Mouse (Mus musculus) lung, postnatal 0 days (tissue): ENCODE data around the gene Fcnb. TPM values are rescaled to one million over a fixed set of nuclear protein-coding genes. Genes with fewer than 3 reads are reported as not detected.

Experiments used
- ATAC-seq: fragments of 200-750 bp; cut with Nextera tagmentation; 2 replicates; pipeline ENCODE4 v1.8.0; 2017; ENCODE audit warnings: moderate library complexity
- DNase-seq: peaks from one replicate; pipeline ENCODE4 v3.0.0-alpha.2; 2016; ENCODE audit warnings: low spot score
- H3K27ac ChIP-seq: fragments of 300-500 bp; sonication (generic); 2 replicates; pipeline ENCODE4 v1.5.1; 2014; ENCODE audit warnings: antibody characterized with exemption, mild to moderate bottlenecking, low read length, mixed read lengths
- H3K27me3 ChIP-seq: fragments of 300-500 bp; sonication (generic); replicated peaks from 2 replicates; pipeline ENCODE4 v1.6.1; 2014; ENCODE audit warnings: low read length, mixed read lengths; ENCODE audit not compliant: insufficient read depth
- H3K36me3 ChIP-seq: fragments of 300-500 bp; sonication (generic); 2 replicates; pipeline ENCODE4 v1.6.1; 2014; ENCODE audit warnings: low read length, mixed read lengths; ENCODE audit not compliant: insufficient read depth
- H3K4me1 ChIP-seq: fragments of 300-500 bp; sonication (generic); 2 replicates; pipeline ENCODE4 v1.6.1; 2014; ENCODE audit warnings: antibody characterized with exemption, low read depth, low read length, mixed read lengths; ENCODE audit not compliant: insufficient read depth
- H3K4me2 ChIP-seq: fragments of 300-500 bp; sonication (generic); replicated peaks from 2 replicates; pipeline ENCODE4 v1.6.1; 2014; ENCODE audit warnings: low read depth, mild to moderate bottlenecking, low read length, moderate library complexity, mixed read lengths
- H3K4me3 ChIP-seq: fragments of 300-500 bp; sonication (generic); 2 replicates; pipeline ENCODE4 v1.5.1; 2014; ENCODE audit warnings: low read depth, low read length
- H3K9ac ChIP-seq: fragments of 300-500 bp; sonication (generic); replicated peaks from 2 replicates; pipeline ENCODE4 v1.6.1; 2014; ENCODE audit warnings: low read depth, mild to moderate bottlenecking
- H3K9me3 ChIP-seq: fragments of 300-500 bp; sonication (generic); 2 replicates; pipeline ENCODE4 v1.6.1; 2016; ENCODE audit warnings: low read length, mixed read lengths
- CTCF ChIP-seq: IDR thresholded peaks from 2 replicates; pipeline ENCODE4 v1.5.1; 2016; ENCODE audit warnings: antibody characterized with exemption, mild to moderate bottlenecking
- EP300 ChIP-seq: IDR thresholded peaks from 2 replicates; pipeline ENCODE4 v1.6.1; 2016; ENCODE audit warnings: antibody characterized with exemption, mild to moderate bottlenecking, control low read depth
- WGBS: fragments of 180-500 bp; shearing (Covaris S2); extraction: QIAGEN DNeasy Blood & Tissue Kit; methylation state at CpG from one replicate; pipeline ENCODE4 v1.1.7; 2014; 5-methylcytosine and 5-hydroxymethylcytosine counted together
- polyA plus RNA-seq: library from polyadenylated mRNA; unstranded; fragments of >200 nt; fragmentation: Nextera tagmentation; extraction: Ambion mirVana; gene quantifications from 2 replicates; pipeline ENCODE4 v1.2.1, GENCODE M21; 2015

Fcnb gene
- polyA plus RNA-seq, 1 experiment from 2014 or later, result 1.1 TPM

DNA sequence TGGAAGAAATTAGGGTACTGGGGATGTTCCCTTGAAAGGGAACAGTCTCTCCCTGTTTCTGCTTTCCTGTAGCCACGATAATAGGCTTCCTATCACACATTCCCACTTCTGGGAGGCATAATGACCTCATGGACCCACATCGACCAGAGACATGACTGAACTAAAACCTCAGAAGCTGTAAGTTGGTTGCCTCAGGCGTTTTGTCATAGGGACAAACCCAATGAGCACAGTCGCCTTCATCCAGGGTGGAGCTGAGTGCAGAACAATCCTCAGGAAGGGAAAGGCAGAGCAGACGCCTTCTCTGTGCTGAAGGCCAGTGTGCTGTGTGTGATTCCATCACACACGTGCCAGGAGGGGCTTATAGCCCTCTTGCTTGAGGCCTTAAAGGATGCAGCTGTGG is 38.4 kb downstream of the Fcnb start:
- no peaks in the 10 kb centered on the region for H3K4me1 ChIP-seq
- DNase-seq, result no peak
- no peak overlapping the region for H3K9ac ChIP-seq
- no peaks in the 10 kb centered on the region for H3K9me3 ChIP-seq
- no peak overlapping the region for H3K4me2 ChIP-seq
- H3K27ac ChIP-seq, result no peak overlapping the region
- 73% methylated on average over 6 of the region's 6 CpGs for WGBS
- no peak for ATAC-seq
- TF ChIP-seq EP300 (no peak), CTCF (no peak)
- no peak overlapping the region for H3K4me3 ChIP-seq
- H3K27me3 ChIP-seq, result no peaks in the 10 kb centered on the region
- H3K36me3 ChIP-seq, result no peaks in the 10 kb centered on the region

DNA sequence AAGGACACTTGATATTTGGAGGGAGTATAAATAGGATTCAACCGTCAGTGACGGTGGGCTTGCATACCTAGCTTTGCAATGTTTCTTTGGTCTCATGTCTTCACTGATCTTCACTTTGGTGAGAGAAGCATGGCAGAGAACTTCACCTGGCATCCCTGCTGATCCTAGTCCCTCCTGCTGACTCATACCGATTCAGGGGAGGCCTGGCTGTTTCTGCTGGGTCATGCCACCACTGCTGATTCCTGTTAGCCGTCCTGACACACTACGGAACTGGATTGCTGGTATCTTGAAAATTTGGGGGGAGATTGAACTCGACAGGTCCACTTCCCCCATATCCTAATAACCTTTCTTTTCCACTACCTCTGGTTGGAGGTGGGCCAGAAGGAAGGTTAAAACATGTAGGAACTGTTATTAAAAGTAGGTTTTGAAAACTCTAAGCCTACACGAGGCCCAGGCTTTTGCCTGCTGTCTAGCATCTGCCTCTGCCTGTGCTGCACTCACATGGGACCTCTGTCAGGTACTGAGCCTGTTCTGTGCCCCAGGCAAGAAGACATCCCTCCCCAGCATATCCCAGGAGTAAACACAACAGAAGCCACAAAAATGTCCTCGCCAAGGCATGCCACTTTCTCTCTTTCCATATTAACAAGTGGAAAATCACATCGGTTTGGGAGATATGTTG is 39.6 kb downstream of the Fcnb start:
- no peak for TF ChIP-seq CTCF
- no peak for TF ChIP-seq EP300
- H3K4me2 ChIP-seq, result no peak overlapping the region
- no peaks in the 10 kb centered on the region for H3K9me3 ChIP-seq
- no peak for ATAC-seq
- H3K27me3 ChIP-seq, result no peaks in the 10 kb centered on the region
- H3K4me1 ChIP-seq, result no peaks in the 10 kb centered on the region
- H3K4me3 ChIP-seq, result no peak overlapping the region
- H3K9ac ChIP-seq, result no peak overlapping the region
- H3K27ac ChIP-seq, result no peak overlapping the region
- WGBS, result 80% methylated on average over 9 of the region's 9 CpGs
- H3K36me3 ChIP-seq, result no peaks in the 10 kb centered on the region
- no peak for DNase-seq

DNA sequence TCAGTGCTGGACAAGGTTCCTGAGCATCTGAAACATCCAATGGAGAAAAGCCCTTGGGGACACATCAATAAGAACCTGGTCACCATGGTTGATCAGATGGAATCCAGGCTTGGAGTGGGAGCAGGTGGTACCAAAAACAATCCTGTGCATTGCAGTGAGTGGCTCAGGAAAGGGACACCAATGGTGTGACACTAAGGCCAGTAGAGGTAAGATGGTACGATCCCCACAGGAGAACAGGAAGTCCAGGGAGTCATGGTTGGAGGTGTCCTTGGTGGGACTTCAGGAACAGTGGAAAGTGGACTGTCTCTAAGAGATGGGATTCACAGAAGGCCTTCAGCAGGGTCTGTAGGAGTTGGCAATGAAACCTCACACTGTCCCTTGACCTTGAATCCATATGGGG is 44.2 kb downstream of the Fcnb start:
- 95% methylated on average over 1 of the region's 1 CpGs for WGBS
- Histone ChIP-seq H3K4me1 (0 out of 2 replicates have a peak, but pooled peaks cover 7% of the 10 kb centered on the region), H3K27me3 (no peaks in the 10 kb centered on the region), H3K36me3 (no peaks in the 10 kb centered on the region), H3K9ac (no peak overlapping the region), H3K27ac (no peak overlapping the region), H3K9me3 (no peaks in the 10 kb centered on the region), H3K4me3 (no peak overlapping the region), H3K4me2 (no peak overlapping the region)
- no peak for TF ChIP-seq EP300
- TF ChIP-seq CTCF, result no peak
- DNase-seq (no peak), ATAC-seq (no peak)

DNA sequence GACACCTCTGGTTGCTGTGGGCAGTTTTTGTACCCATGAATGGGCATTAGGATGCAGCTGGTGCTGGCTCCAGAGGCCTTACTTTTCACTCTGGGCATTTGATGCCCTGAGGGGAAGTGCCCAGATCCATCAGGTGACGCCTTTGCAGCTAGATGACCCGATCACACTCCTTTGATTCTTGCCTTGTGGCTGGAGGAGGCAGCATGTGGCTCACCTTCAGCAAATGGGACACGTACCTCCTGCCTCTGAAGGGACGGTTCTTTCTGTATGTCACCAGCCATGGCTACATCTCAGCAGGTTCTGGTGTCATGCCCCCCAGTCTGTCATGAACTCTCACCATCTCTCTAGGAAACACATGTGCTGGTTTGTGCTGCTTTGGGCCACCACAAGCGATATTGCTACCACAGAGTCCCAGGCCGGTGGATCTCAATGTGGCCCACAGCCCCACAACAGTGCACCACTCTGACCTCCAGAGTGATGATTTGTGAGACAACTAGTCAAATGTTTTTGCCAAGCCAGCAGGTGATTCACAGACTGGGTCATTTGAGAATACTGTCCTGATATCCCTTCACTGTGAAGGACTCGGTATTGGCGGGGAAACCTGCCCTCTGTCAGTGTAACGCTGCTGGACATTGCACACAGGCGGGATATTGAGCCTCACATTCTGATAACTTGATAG is 44.9 kb downstream of the Fcnb start:
- WGBS, result 95% methylated on average over 10 of the region's 10 CpGs
- no peak for TF ChIP-seq EP300
- TF ChIP-seq CTCF, result no peak
- Histone ChIP-seq H3K27me3 (no peaks in the 10 kb centered on the region), H3K27ac (no peak overlapping the region), H3K9me3 (no peaks in the 10 kb centered on the region), H3K4me3 (no peak overlapping the region), H3K4me2 (no peak overlapping the region), H3K4me1 (0 out of 2 replicates have a peak, but pooled peaks cover 7% of the 10 kb centered on the region), H3K36me3 (no peaks in the 10 kb centered on the region), H3K9ac (no peak overlapping the region)
- no peak for ATAC-seq
- no peak for DNase-seq

DNA sequence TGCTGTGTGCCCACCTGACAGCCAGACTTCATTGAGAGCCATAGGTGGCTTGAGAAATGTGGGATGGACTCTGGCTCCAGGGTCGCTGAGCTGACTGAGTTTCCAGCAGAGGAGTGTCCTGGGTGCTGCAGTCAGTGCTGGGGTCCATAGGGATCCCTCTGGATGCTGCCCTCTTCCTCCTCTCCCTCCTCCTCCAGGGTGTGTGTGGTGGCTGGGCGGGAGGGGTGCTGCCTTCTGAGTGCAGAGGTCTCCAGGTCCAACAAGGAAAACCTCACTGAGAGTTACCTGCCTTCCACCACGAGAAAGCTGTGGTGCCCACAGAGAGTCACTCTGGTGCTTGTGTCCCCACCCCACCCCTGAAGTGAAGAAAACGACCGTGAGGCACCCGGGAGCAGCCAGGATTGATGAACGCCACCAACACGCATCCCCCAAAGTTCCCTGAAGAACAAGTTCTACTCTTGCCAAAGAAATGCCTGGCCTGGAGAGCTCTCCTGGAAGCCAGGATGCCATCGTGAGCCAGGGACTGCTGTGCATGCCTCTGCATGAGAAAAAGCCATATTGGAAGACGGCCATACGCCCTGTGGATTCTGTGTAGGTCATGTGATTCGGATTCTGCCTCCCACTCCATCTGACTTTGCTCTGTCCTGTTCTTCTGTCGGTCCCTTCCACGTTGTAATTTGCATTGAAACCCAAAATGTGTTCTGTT is 46.1 kb downstream of the Fcnb start:
- H3K4me2 ChIP-seq, result no peak overlapping the region
- H3K27ac ChIP-seq, result no peak overlapping the region
- no peaks in the 10 kb centered on the region for H3K36me3 ChIP-seq
- H3K9ac ChIP-seq, result no peak overlapping the region
- H3K27me3 ChIP-seq, result no peaks in the 10 kb centered on the region
- H3K4me3 ChIP-seq, result no peak overlapping the region
- ATAC-seq, result no peak
- no peak for TF ChIP-seq EP300
- TF ChIP-seq CTCF, result no peak
- DNase-seq, result no peak
- no peaks in the 10 kb centered on the region for H3K9me3 ChIP-seq
- WGBS, result 74% methylated on average over 14 of the region's 14 CpGs
- 0 out of 2 replicates have a peak, but pooled peaks cover 7% of the 10 kb centered on the region for H3K4me1 ChIP-seq
